Mouse (Mus musculus) lung, adult 2 months (tissue): ENCODE data around the gene Zfp867. TPM values are rescaled to one million over a fixed set of nuclear protein-coding genes. Genes with fewer than 3 reads are reported as not detected.

Experiments
- DNase-seq: peaks from one replicate; pipeline ENCODE4 v3.0.0; 2022
- H3K4me1 ChIP-seq: fragments of 200-500 bp; 2 replicates; pipeline ENCODE4 v1.6.1; 2011; ENCODE audit warnings: low read length; ENCODE audit not compliant: control insufficient read depth, insufficient read depth
- H3K4me3 ChIP-seq: fragments of 200-500 bp; replicated peaks from 2 replicates; pipeline ENCODE3; 2011; ENCODE audit warnings: low read depth, mild to moderate bottlenecking, control low read depth, low read length; ENCODE audit errors: extremely low read depth
- CTCF ChIP-seq: fragments of 200-500 bp; IDR thresholded peaks from 2 replicates; pipeline ENCODE4 v1.5.1; 2011; ENCODE audit warnings: mild to moderate bottlenecking, low read length, control low read depth; ENCODE audit not compliant: insufficient read depth
- POLR2A ChIP-seq: fragments of 200-500 bp; IDR thresholded peaks from 2 replicates; pipeline ENCODE4 v1.6.1; 2011; ENCODE audit warnings: low read depth, mild to moderate bottlenecking, control low read depth, low read length, borderline replicate concordance; ENCODE audit errors: extremely low read depth
- WGBS: fragments of 180-500 bp; shearing (Covaris S2); methylation state at CpG from one replicate; pipeline ENCODE4 v1.1.7; 2018; 5-methylcytosine and 5-hydroxymethylcytosine counted together
- polyA plus RNA-seq: library from polyadenylated mRNA; depleted of rRNA; stranded (reverse); fragments of >200 nt; gene quantifications from 2 replicates; pipeline ENCODE4 v1.2.3, GENCODE M21; 2012; rRNA removed

Zfp867 gene
- polyA plus RNA-seq, 1 experiment = 0.97 TPM

DNA sequence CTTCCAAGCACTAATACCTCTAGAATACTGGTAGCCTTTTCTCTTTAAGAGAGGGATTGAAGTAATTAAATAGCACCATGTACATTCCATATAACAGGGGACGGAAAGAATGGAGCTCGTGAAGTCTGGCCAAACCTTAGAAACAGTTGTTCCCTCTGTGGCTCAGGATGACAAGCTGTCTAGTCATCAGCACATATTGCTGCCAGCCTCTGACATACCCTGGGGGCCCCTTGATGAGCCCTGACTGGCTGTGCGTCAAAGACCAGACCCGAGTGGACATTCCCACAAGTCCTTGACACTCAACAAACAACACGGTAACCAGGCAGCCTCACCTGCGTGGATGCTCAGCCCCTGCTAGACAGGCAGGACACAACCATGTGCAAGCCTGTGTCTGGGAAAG is 60.2 kb downstream of the Zfp867 start:
- Histone ChIP-seq H3K4me3 (no peak overlapping the region), H3K4me1 (peaks cover 7% of the 10 kb centered on the region; the same call in 1 of the 2 replicates)
- no peak for DNase-seq
- TF ChIP-seq POLR2A (no peak), CTCF (no peak)
- WGBS = 70% methylated on average over 6 of the region's 6 CpGs

Other genes with a start within 250 kb of the Zfp867 start
- gene Arf1, start 244.2 kb downstream of the Zfp867 start, polyA plus RNA-seq = 525 and 566 TPM in 2 replicates
- gene Wnt3a, start 181.7 kb downstream of the Zfp867 start, polyA plus RNA-seq = 9.4 and 15.4 TPM in 2 replicates
- 6.9 and 7.8 TPM in 2 replicates for gene Wnt9a, start 165.5 kb downstream of the Zfp867 start, polyA plus RNA-seq
- not detected in 2 replicates for gene Prss38, start 96.8 kb downstream of the Zfp867 start, polyA plus RNA-seq
- gene Jmjd4, start 22.4 kb downstream of the Zfp867 start, polyA plus RNA-seq = 5.0 and 5.5 TPM in 2 replicates
- 36.8 and 49.7 TPM in 2 replicates for gene Snap47, start 21.3 kb downstream of the Zfp867 start, polyA plus RNA-seq
- 12.7 and 12.9 TPM in 2 replicates for gene Zkscan17, start 54.3 kb upstream of the Zfp867 start, polyA plus RNA-seq
- gene Nlrp3, start 69.1 kb upstream of the Zfp867 start, polyA plus RNA-seq = 1.6 and 2.2 TPM in 2 replicates
- not detected in 2 replicates for gene Olfr222, start 103.8 kb upstream of the Zfp867 start, polyA plus RNA-seq
- not detected in 2 replicates for gene Olfr223, start 120.8 kb upstream of the Zfp867 start, polyA plus RNA-seq
- 164 and 239 TPM in 2 replicates for gene Mprip, start 188.8 kb upstream of the Zfp867 start, polyA plus RNA-seq